Mouse (Mus musculus) lung, adult 2 months (tissue): ENCODE results near the gene Elavl1.

Experiments used
- CTCF ChIP-seq: fragments of 200-500 bp; IDR thresholded peaks from 2 replicates; pipeline ENCODE4 v1.5.1; 2011; ENCODE audit warnings: mild to moderate bottlenecking, low read length, control low read depth; ENCODE audit not compliant: insufficient read depth
- POLR2A ChIP-seq: fragments of 200-500 bp; IDR thresholded peaks from 2 replicates; pipeline ENCODE4 v1.6.1; 2011; ENCODE audit warnings: low read depth, mild to moderate bottlenecking, control low read depth, low read length, borderline replicate concordance; ENCODE audit errors: extremely low read depth

DNA sequence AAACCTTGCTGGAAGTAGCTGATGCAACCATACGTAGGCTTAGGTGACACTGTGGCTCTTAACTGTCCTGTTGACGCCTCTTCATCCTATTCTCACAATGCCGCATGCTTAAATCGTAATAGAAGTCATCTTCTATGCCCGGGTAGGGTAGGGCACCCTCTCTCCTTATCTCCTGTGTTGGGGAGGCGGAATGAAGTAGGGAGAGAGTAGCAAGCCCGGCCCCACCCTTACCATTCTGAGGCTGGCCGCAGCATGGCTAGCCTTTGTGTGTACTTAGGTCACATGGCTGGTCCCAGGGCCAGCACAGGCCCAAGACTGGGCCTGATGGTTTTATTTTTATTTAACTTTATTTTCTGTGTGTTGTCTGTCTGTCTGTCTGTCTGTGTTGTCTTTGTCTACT, 78.0 kb downstream of the Elavl1 start:
- no peak for TF ChIP-seq CTCF
- no peak for TF ChIP-seq POLR2A
